In the genomic region with DNA sequence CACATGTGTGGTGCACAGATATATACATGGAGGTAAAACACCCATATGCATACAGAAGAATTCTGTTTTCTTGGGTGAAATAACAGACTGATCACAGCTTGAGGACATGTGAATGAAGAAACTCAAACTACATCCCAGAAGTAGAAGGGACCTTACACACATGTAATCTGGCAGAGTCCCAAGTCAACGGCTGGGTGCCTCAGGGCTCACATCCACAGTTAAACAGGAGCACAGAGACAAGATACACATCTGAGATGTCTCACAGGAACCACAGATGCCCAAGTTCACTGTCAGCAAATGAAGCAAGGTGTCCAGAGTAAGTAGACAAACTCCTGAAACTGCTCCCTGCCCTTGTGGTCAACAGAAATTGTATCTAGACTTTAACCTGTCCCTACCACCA, we compare ENCODE assay signal across 28 mouse cellular contexts.
"Had no signal": no experiment of that assay in that cellular context is flagged by ENCODE, and none has a peak within 500 bp of the region (broad histone marks: within the 10 kb centered on the region; RNA-seq: fewer than 3 reads in every experiment).

No protein-coding gene starts in this region.

- H3K9me3 ChIP-seq: embryonic facial prominence, embryonic 10.5 days; embryonic facial prominence, embryonic 12.5 days; embryonic facial prominence, embryonic 13.5 days; embryonic facial prominence, embryonic 15.5 days; forebrain, embryonic 10.5 days; forebrain, embryonic 12.5 days; forebrain, embryonic 13.5 days; forebrain, embryonic 15.5 days had no signal

- ATAC-seq: forebrain, embryonic 13.5 days; forebrain, embryonic 14.5 days; forebrain, embryonic 15.5 days; forebrain, embryonic 16.5 days; forebrain, postnatal 0 days had no signal

- H3K4me2 ChIP-seq: embryonic facial prominence, embryonic 12.5 days; embryonic facial prominence, embryonic 13.5 days; embryonic facial prominence, embryonic 15.5 days; forebrain, embryonic 12.5 days; forebrain, embryonic 13.5 days; forebrain, embryonic 15.5 days had no signal

- H3K27me3 ChIP-seq: embryonic facial prominence, embryonic 12.5 days; embryonic facial prominence, embryonic 13.5 days; embryonic facial prominence, embryonic 15.5 days; forebrain, embryonic 12.5 days; forebrain, embryonic 13.5 days; forebrain, embryonic 15.5 days had no signal

- H3K4me3 ChIP-seq: embryonic facial prominence, embryonic 10.5 days; embryonic facial prominence, embryonic 12.5 days; embryonic facial prominence, embryonic 13.5 days; embryonic facial prominence, embryonic 15.5 days; erythroblast, embryonic 14.5 days; forebrain, embryonic 10.5 days; forebrain, embryonic 12.5 days; forebrain, embryonic 13.5 days; forebrain, embryonic 15.5 days; gastrocnemius, adult 2 months had no signal

- H3K4me1 ChIP-seq: embryonic facial prominence, embryonic 10.5 days; embryonic facial prominence, embryonic 12.5 days; embryonic facial prominence, embryonic 15.5 days; forebrain, embryonic 10.5 days; forebrain, embryonic 12.5 days had no signal

- H3K9ac ChIP-seq: embryonic facial prominence, embryonic 12.5 days; embryonic facial prominence, embryonic 13.5 days; embryonic facial prominence, embryonic 15.5 days; forebrain, embryonic 12.5 days; forebrain, embryonic 13.5 days; forebrain, embryonic 15.5 days; forebrain, postnatal 0 days had no signal

- H3K27ac ChIP-seq: embryonic facial prominence, embryonic 10.5 days; embryonic facial prominence, embryonic 12.5 days; embryonic facial prominence, embryonic 13.5 days; embryonic facial prominence, embryonic 15.5 days; forebrain, embryonic 10.5 days; forebrain, embryonic 12.5 days; forebrain, embryonic 13.5 days; forebrain, embryonic 15.5 days; gastrocnemius, adult 2 months had no signal

- DNase-seq: cerebellum, adult 18-20 months; cerebellum, adult 2 months; cerebellum, adult 8-10 months; cerebellum, adult 9-10 months; cerebellum, adult 9-11 months; cerebellum, postnatal 10 days; cerebellum, postnatal 14 days; cerebellum, postnatal 25 days; cerebellum, postnatal 36 days; embryo, embryonic 11 days; forebrain, postnatal 0 days; gastrocnemius, adult 2 months; gastrocnemius, postnatal 10 days; gastrocnemius, postnatal 14 days; gastrocnemius, postnatal 25 days; gastrocnemius, postnatal 36 days; heart, adult 18-20 months had no signal
